Mouse (Mus musculus) midbrain, embryonic 13.5 days (tissue): ENCODE measurements around the gene Scaf1. TPM values are rescaled to one million over a fixed set of nuclear protein-coding genes. Genes with fewer than 3 reads are reported as not detected.
"Not testable (repeated sequence)": the region's sequence is repeated elsewhere in the genome, so short reads cannot be mapped to it uniquely, and the experiment has no call there.

Experiments used
- ATAC-seq: fragments of 200-750 bp; cut with Nextera tagmentation; 2 replicates; pipeline ENCODE4 v1.8.0; 2017; ENCODE audit warnings: mild to moderate bottlenecking, moderate TSS enrichment, moderate library complexity
- H3K27ac ChIP-seq: fragments of 300-500 bp; sonication (generic); 2 replicates; pipeline ENCODE4 v1.5.1; 2015; ENCODE audit warnings: inconsistent platforms, mild to moderate bottlenecking, moderate library complexity
- H3K27me3 ChIP-seq: fragments of 300-500 bp; sonication (generic); 2 replicates; pipeline ENCODE4 v1.6.1; 2015; ENCODE audit warnings: mild to moderate bottlenecking, inconsistent platforms
- H3K36me3 ChIP-seq: fragments of 300-500 bp; sonication (generic); 2 replicates; pipeline ENCODE4 v1.6.1; 2015; ENCODE audit warnings: mild to moderate bottlenecking, inconsistent platforms
- H3K4me1 ChIP-seq: fragments of 300-500 bp; sonication (generic); replicated peaks from 2 replicates; pipeline ENCODE4 v1.6.1; 2015; ENCODE audit warnings: inconsistent platforms
- H3K4me2 ChIP-seq: fragments of 300-500 bp; sonication (generic); replicated peaks from 2 replicates; pipeline ENCODE4 v1.6.1; 2015; ENCODE audit warnings: moderate library complexity, mild to moderate bottlenecking, inconsistent platforms
- H3K4me3 ChIP-seq: fragments of 300-500 bp; sonication (generic); replicated peaks from 2 replicates; pipeline ENCODE4 v1.5.1; 2015; ENCODE audit warnings: mild to moderate bottlenecking, inconsistent platforms
- H3K9ac ChIP-seq: fragments of 300-500 bp; sonication (generic); replicated peaks from 2 replicates; pipeline ENCODE4 v1.6.1; 2015; ENCODE audit warnings: mild to moderate bottlenecking, inconsistent platforms
- H3K9me3 ChIP-seq: fragments of 300-500 bp; sonication (generic); 2 replicates; pipeline ENCODE4 v1.6.1; 2016; ENCODE audit warnings: mild to moderate bottlenecking, inconsistent platforms
- WGBS: fragments of 180-500 bp; shearing (Covaris S2); methylation state at CpG from one replicate; pipeline ENCODE4 v1.1.7; 2015; 5-methylcytosine and 5-hydroxymethylcytosine counted together
- polyA plus RNA-seq: library from polyadenylated mRNA; unstranded; fragments of >200 nt; fragmentation: Nextera tagmentation; extraction: Ambion mirVana; gene quantifications from 2 replicates; pipeline ENCODE4 v1.2.1, GENCODE M21; 2015

Scaf1 gene
- polyA plus RNA-seq, 1 experiment from 2014 or later = 47.7 TPM

DNA sequence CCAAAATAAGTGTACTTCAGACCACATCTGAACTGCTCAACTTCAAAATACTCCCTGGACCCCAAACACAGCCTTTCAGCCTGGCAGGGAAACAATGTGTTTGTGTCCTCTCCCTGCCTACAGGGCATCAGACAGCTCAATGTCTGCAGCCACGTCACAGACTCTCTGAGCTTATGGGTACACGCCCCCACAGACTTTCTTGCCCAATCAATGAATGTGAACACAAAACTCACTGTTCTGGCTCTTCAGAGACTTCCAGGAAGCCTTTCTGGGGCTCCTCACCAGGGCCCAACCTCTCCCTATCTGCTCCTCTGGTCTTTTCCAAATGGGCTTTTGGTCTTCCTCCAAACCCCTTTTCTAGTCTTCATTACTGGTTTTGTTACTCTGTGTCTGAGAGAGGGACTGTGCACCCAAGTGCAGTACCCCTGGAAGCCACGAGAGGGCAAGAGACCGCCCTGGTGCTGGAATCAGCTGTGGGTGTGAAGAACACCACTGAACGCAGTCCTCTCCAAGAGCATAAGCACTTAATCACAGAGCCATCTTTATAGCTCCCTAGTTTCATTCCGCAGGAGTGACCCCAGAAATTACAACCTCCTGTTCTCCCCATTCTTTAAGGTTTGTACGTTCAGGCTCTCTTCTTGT, 21.7 kb upstream of the Scaf1 start:
- WGBS = 67% methylated on average over 7 of the region's 7 CpGs
- ATAC-seq = no peak

DNA sequence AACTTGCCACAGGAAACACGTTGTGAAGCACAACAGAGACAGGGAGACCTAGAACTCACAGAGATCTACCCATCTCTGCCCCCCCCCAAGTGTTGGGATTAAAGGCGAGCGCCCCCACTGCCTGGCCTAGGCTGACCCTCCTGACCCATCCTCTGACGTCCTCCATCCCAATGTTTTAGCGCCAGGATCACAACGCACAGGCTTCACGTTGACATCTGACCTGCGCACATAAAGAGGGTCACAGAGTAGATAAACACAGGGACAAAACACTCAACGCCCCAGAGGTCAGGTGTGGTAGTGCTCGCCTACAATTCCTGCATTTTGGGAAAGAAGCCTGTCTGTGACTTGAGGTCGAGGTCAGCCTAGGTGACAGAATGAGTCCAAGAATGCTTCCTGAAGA, 20.5 kb upstream of the Scaf1 start:
- ATAC-seq = no peak
- no peaks in the 10 kb centered on the region for H3K27me3 ChIP-seq
- no peaks in the 10 kb centered on the region for H3K9me3 ChIP-seq
- H3K4me3 ChIP-seq = no peak overlapping the region
- H3K9ac ChIP-seq = no peak overlapping the region
- no peaks in the 10 kb centered on the region for H3K4me1 ChIP-seq
- no peak overlapping the region for H3K4me2 ChIP-seq
- no peak overlapping the region for H3K27ac ChIP-seq
- WGBS = 93% methylated on average over 11 of the region's 11 CpGs
- peaks cover 99% of the 10 kb centered on the region for H3K36me3 ChIP-seq

More for the DNA sequence above, 21.7 kb upstream of the Scaf1 start:
- Histone ChIP-seq H3K4me2 (no peak overlapping the region), H3K4me1 (no peaks in the 10 kb centered on the region), H3K9ac (no peak overlapping the region), H3K9me3 (no peaks in the 10 kb centered on the region), H3K4me3 (no peak overlapping the region), H3K27me3 (no peaks in the 10 kb centered on the region), H3K36me3 (peaks cover 99% of the 10 kb centered on the region), H3K27ac (no peak overlapping the region)

DNA sequence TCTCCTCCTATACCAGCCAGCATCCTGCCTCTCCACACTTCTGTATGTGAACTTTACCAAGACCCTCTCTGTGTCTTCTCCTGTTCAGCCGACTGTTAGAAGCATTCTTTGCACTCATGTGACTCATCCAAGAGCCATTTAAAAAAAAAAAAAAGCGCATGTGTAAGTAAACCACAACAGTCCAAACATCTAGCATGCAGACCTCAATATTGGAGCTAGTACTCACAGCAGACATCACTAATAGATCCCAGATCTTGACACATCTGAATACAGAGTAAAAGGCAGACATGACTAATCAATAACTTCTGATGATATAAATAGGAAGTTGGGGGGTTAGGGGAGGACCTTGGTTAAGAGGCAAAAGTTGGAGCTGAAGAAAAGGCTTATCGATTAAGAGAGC, 19.5 kb upstream of the Scaf1 start:
- Histone ChIP-seq H3K9ac (no peak overlapping the region), H3K4me1 (no peaks in the 10 kb centered on the region), H3K4me2 (no peak overlapping the region), H3K4me3 (no peak overlapping the region), H3K27me3 (no peaks in the 10 kb centered on the region), H3K9me3 (no peaks in the 10 kb centered on the region), H3K27ac (no peak overlapping the region), H3K36me3 (peaks cover 99% of the 10 kb centered on the region)
- 97% methylated on average over 3 of the region's 3 CpGs for WGBS
- no peak for ATAC-seq

DNA sequence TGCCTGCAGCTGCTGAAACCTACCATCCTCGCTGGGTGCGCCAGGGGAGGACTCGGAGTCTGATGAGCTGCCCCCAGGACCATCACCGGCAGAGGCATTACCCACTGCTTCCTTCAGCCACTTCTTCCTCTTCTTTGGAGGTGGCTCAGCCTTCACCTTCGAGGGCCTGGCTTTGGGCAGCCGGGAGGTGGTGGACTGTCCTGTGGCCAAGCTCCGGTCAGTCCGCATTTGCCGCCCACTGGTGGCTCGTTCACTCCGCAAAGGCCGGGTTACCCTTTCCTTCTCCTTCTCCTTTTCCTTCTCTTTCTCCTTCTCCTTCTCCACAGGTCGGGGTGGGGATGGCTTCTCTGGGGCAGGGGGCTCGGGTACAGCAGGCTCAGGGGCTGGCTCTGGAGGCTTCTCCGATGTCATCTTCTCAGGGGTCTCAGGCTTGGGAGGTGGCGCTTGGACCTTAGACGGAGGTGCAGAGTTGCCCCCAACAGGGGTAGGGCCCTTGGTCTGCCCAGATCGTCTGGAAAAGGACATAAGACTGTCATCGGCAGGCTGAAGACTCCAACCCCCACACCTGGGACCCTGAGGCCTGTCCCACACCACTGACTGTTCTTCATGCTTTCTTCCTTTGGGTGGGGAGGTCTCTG, 17.7 kb upstream of the Scaf1 start:
- no peaks in the 10 kb centered on the region for H3K27me3 ChIP-seq
- no peak overlapping the region for H3K4me3 ChIP-seq
- no peak for ATAC-seq
- 95% methylated on average over 19 of the region's 19 CpGs for WGBS
- H3K27ac ChIP-seq = no peak overlapping the region
- no peak overlapping the region for H3K4me2 ChIP-seq
- peaks cover 99% of the 10 kb centered on the region for H3K36me3 ChIP-seq
- no peaks in the 10 kb centered on the region for H3K4me1 ChIP-seq
- H3K9ac ChIP-seq = no peak overlapping the region
- no peaks in the 10 kb centered on the region for H3K9me3 ChIP-seq

DNA sequence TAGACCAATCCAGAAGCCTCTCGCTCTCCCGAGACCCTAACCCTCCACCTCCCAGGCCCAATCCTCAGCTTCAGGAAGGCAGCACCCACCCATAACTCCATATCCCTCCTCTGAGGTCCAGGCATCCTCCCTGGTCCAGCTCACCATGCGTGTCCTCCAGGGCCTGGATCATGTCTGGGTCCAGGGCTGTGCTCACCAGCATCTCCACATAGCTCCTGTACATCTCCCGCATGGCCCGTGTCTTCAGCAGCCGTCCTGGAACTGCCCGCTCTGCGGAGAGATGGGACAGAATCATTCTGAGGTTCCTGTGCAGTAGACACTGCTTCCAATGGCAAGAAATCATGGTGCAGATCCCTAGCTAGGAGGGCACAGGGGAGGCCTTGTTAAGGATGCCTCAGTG, 14.7 kb upstream of the Scaf1 start:
- H3K4me1 ChIP-seq = peaks cover 12% of the 10 kb centered on the region
- no peak for ATAC-seq
- H3K27me3 ChIP-seq = no peaks in the 10 kb centered on the region
- 94% methylated on average over 8 of the region's 8 CpGs for WGBS
- H3K36me3 ChIP-seq = peaks cover 94% of the 10 kb centered on the region
- H3K27ac ChIP-seq = no peak overlapping the region
- H3K9me3 ChIP-seq = no peaks in the 10 kb centered on the region
- H3K9ac ChIP-seq = no peak overlapping the region
- H3K4me3 ChIP-seq = no peak overlapping the region
- no peak overlapping the region for H3K4me2 ChIP-seq

DNA sequence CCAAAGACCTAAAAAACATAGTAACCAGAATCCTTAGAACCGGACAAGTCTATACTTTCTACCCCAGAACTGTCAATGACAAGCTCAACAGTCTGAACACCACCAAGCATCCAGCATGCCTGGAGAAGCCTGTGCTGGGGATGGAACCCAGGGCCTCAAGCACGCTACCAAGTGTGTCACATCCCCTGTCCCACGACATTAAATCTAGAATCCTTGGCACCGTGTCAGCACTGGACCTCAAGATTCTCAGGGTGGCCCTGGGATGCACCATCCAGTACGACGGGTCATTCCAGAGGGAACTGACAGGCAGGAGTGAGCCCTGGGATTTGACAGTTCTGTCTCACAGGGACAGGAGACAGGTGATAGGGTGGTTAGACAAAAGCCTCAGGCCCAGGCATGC, 13.8 kb upstream of the Scaf1 start:
- H3K4me2 ChIP-seq = no peak overlapping the region
- no peak overlapping the region for H3K27ac ChIP-seq
- ATAC-seq = no peak
- H3K36me3 ChIP-seq = peaks cover 85% of the 10 kb centered on the region
- no peak overlapping the region for H3K4me3 ChIP-seq
- H3K4me1 ChIP-seq = peaks cover 13% of the 10 kb centered on the region
- 94% methylated on average over 6 of the region's 6 CpGs for WGBS
- H3K9ac ChIP-seq = no peak overlapping the region
- H3K9me3 ChIP-seq = no peaks in the 10 kb centered on the region
- H3K27me3 ChIP-seq = no peaks in the 10 kb centered on the region

DNA sequence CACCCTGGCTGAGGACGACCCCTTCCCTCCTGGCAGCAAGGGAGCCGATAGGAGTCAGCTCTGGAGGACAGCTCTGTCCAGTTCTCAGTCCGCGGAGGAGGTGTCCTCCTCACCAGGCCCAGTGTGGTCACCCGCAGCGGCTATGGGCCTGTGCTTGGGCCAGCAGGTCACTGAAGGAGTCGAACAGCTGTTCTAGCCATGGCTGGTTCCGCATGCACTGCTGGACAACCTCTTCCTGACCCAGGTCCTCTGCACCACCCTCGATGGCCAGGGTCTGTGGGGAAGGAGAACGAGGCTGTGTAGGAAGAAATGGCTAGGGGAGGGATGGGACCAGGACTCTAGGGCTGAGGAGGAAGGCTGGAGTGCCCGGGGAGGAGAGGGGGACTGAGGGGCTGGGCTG, 12.2 kb upstream of the Scaf1 start:
- H3K9me3 ChIP-seq = no peaks in the 10 kb centered on the region
- H3K9ac ChIP-seq = no peak overlapping the region
- H3K4me1 ChIP-seq = peaks cover 13% of the 10 kb centered on the region
- H3K27me3 ChIP-seq = no peaks in the 10 kb centered on the region
- no peak overlapping the region for H3K4me2 ChIP-seq
- 95% methylated on average over 11 of the region's 11 CpGs for WGBS
- H3K27ac ChIP-seq = no peak overlapping the region
- H3K4me3 ChIP-seq = no peak overlapping the region
- no peak for ATAC-seq
- peaks cover 69% of the 10 kb centered on the region for H3K36me3 ChIP-seq

DNA sequence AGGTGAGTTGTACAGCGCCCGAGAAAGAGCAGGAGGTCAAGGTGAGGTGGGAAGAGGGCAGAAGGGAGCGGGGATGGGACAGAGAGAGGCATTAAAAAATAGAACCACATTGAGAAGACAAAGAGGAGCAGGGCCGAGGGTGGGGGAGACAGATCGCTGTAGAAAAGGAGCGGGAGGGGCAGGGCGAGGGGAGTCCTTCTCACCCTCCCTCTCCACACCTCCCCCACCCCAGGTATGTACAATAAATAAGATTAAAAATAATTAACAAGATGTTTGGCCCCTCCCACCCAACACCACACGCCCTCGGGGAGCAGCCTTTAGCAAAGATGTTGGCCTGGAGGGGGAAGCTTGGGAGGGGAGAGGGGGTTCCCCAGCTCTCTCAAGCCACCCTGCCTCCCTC, 11.6 kb upstream of the Scaf1 start:
- Histone ChIP-seq H3K4me3 (no peak overlapping the region), H3K27ac (no peak overlapping the region), H3K9ac (no peak overlapping the region), H3K27me3 (no peaks in the 10 kb centered on the region), H3K4me2 (no peak overlapping the region), H3K36me3 (peaks cover 63% of the 10 kb centered on the region), H3K4me1 (peaks cover 13% of the 10 kb centered on the region), H3K9me3 (no peaks in the 10 kb centered on the region)
- no peak for ATAC-seq
- WGBS = 92% methylated on average over 9 of the region's 9 CpGs

DNA sequence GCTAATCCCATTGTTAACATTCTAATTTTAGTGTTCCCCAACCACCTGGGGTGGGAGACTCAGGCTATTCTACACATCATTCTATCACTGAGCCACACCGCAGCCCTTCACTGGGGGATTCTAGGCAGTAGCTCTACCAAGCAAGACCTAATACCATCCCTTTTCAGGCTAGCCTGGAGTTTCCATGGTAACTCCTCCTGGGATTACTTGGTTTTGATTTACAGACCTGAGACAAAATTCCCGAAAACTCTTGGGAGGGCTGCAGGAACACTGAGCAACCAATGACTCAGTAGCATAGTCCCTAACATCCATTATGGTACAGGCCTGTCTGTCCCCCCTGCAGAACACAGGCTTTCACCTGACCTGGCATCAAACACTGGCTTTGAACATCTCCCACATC, 10.1 kb upstream of the Scaf1 start:
- H3K4me2 ChIP-seq = no peak overlapping the region
- peaks cover 48% of the 10 kb centered on the region for H3K36me3 ChIP-seq
- H3K9me3 ChIP-seq = no peaks in the 10 kb centered on the region
- WGBS = 28% methylated on average over 2 of the region's 2 CpGs
- H3K27ac ChIP-seq = peak overlapping the region; percentile 19
- H3K27me3 ChIP-seq = no peaks in the 10 kb centered on the region
- H3K4me1 ChIP-seq = peaks cover 13% of the 10 kb centered on the region
- H3K9ac ChIP-seq = no peak overlapping the region
- peak; percentile 49 for ATAC-seq
- no peak overlapping the region for H3K4me3 ChIP-seq

DNA sequence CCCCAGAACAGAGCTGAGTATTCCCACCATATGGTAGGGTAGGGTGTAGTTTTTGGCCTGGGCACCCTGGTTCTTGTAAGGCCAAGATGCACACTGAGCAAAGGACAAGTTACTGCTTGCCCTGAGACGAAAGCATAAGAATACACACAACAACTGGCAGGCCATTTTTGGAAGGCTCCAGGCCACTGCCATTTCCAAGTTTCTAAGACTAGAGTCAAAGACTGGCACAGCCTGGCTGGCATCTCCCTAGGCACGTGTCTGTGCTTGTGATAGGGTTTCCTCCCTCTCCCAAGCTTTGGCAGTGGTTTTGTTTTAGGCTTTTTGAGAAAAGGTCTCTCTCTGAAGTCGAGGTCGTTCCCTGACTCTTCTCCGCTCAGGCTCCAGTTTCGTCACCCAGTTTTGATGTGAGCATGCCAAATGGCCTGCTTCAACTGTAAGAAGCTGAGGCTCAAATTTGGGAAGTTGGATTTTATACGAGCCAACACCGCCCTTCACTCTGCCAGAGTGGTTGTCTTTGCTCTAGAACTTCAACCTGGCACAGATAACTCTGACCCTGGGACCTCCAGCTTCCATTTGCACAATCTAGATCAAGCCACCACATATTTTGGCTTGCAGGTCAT, 9.5 kb upstream of the Scaf1 start:
- Histone ChIP-seq H3K4me1 (peaks cover 13% of the 10 kb centered on the region), H3K4me3 (no peak overlapping the region), H3K27ac (peak overlapping the region; percentile 19; the same call in 1 of the 2 replicates), H3K9ac (no peak overlapping the region), H3K4me2 (no peak overlapping the region), H3K9me3 (no peaks in the 10 kb centered on the region), H3K27me3 (no peaks in the 10 kb centered on the region), H3K36me3 (peaks cover 42% of the 10 kb centered on the region)
- WGBS = 82% methylated on average over 8 of the region's 8 CpGs
- no peak for ATAC-seq

DNA sequence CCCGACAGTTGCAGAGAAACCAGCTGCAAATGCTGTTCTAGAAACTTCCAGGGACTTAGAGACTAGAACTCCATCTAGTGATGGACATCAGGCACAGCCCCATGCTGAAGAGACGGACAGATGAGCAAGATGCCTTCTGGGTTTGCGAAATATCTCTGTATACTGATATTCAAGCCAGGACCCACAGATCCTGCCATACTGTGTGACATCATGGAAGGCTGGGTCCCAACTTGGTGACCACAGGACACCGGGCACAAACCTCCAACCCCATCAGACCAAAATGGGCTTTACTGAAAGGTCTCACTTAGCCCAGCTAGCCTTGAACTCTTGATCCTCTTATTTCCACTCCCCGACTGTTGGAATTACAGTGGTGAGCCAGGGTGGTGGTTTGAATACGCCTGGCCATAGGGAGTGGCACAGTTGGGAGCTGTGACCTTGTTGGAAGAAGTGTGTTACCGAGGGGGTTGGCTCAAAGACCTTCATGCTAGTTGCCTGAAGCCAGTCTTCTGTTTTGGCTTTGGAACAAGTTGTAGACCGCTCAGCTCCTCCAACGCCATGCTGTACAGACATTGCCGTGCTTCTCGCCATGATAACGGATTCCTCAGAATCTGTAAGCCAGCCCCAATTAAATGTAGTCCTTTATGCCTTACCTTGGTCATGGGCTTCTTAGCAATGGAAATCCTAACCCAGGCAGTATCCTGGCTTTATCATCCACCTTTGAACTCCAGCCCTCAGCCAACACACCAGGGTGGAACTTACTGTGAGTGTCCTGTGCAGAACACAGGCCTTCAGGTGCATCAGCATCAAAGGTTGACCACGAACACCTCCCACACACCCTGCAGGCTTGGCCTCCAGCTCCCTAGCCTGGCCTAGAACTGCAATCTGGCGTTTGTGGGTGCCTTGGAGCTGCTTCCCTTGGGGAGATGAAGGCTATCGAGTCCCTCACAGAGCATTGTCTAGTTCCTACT, 8.4 kb upstream of the Scaf1 start:
- no peak for ATAC-seq
- no peak overlapping the region for H3K4me2 ChIP-seq
- H3K27me3 ChIP-seq = peaks cover 7% of the 10 kb centered on the region; the same call in 1 of the 2 replicates
- H3K4me3 ChIP-seq = no peak overlapping the region
- H3K36me3 ChIP-seq = peaks cover 31% of the 10 kb centered on the region
- H3K4me1 ChIP-seq = peaks cover 13% of the 10 kb centered on the region
- peak overlapping the region; percentile 5; the same call in 1 of the 2 replicates for H3K27ac ChIP-seq
- H3K9ac ChIP-seq = no peak overlapping the region
- 89% methylated on average over 15 of the region's 15 CpGs for WGBS
- H3K9me3 ChIP-seq = no peaks in the 10 kb centered on the region

DNA sequence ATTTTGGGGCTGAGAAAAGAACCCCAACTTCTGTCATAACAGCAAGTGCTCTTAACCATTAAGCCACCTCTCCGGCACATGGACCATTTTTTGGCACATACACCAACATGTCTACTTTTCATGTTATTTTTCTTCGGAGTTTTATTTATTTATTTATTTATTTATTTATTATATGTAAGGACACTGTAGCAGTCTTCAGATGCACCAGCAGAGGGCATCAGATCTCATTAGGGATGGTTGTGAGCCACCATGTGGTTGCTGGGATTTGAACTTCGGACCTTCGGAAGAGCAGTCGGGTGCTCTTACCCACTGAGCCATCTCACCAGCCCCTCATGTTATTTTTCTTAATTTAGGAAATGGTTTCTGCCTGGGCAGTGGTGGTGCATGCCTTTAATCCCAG, 7.5 kb upstream of the Scaf1 start:
- not testable (repeated sequence) for H3K9me3 ChIP-seq, ATAC-seq, H3K27ac ChIP-seq, H3K9ac ChIP-seq, H3K4me3 ChIP-seq, H3K4me2 ChIP-seq, H3K27me3 ChIP-seq
- Histone ChIP-seq H3K36me3 (peaks cover 22% of the 10 kb centered on the region), H3K4me1 (peaks cover 13% of the 10 kb centered on the region)
- 82% methylated on average over 5 of the region's 5 CpGs for WGBS
